Mouse (Mus musculus) megakaryocyte, adult 5-6 weeks (primary cell): ENCODE results near the gene Gclm. TPM values are rescaled to one million over a fixed set of nuclear protein-coding genes. Genes with fewer than 3 reads are reported as not detected.

Source experiments
- total RNA-seq, 2 experiments: library from RNA; stranded (forward) in 1 of 2; stranded (reverse) in 1 of 2; fragments of 153-499, 151-499 nt in 1 of 2; fragments of 221-1000, 200-1000 nt in 1 of 2; gene quantifications; 2 replicates each; pipeline versions ENCODE4 v1.2.3 to v1.2.4; 2015 to 2017

Gene Gclm
- total RNA-seq, 2 experiments from 2014 or later: 20.2 to 67.7 TPM

Other genes starting within 250 kb of the Gclm start
- 0.91 and 1.4 TPM in 2 replicates for gene Abca4, start 201.1 kb upstream of the Gclm start, total RNA-seq (2015)
- 0.57 and 0.92 TPM in 2 replicates for gene Abca4, start 201.1 kb upstream of the Gclm start, total RNA-seq (2017)
- gene Dnttip2, start 28.8 kb downstream of the Gclm start, total RNA-seq (2015): 65.3 and 76.9 TPM in 2 replicates
- gene Dnttip2, start 28.8 kb downstream of the Gclm start, total RNA-seq (2017): 81.9 and 94.7 TPM in 2 replicates
- 0.46 and 1.2 TPM in 2 replicates for gene Bcar3, start 48.6 kb downstream of the Gclm start, total RNA-seq (2015)
- 1.2 and 2.0 TPM in 2 replicates for gene Bcar3, start 48.6 kb downstream of the Gclm start, total RNA-seq (2017)